Mouse (Mus musculus): ENCODE data around the gene Fmr1nb. TPM values are rescaled to one million over a fixed set of nuclear protein-coding genes. Genes with fewer than 3 reads are reported as not detected.

The Fmr1nb gene
- polyA plus RNA-seq (2014; fragmentation: Illumina TruSeq; extraction: RNeasy Lipid Tissue Mini Kit (QIAGEN cat#74804); ENCODE audit: insufficient read depth, low read depth, low replicate concordance) = 0.41 TPM

DNA sequence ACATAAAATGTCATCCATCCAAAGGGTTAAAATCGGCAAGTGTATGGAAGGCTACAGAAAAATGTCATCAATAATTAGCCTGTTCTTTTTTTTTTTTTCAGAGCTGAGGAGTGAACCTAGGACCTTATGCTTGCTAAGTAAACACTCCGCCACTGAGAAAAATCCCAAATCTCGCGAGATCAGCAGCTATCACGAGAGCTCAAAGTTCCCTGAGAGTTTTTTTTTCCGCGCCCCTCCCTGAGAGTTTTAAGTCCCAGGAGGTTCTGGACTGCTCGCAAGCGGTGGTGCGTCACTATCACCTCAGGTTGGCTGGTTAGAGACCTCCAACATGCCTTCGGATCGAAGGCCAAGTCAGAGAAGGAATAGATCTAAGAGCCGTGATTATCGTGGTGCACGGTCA lies at the start of gene Fmr1nb:
Gene Fmr1nb, plus strand, starts transcription at position 234 of the 400 bp plus-strand sequence.

DNA sequence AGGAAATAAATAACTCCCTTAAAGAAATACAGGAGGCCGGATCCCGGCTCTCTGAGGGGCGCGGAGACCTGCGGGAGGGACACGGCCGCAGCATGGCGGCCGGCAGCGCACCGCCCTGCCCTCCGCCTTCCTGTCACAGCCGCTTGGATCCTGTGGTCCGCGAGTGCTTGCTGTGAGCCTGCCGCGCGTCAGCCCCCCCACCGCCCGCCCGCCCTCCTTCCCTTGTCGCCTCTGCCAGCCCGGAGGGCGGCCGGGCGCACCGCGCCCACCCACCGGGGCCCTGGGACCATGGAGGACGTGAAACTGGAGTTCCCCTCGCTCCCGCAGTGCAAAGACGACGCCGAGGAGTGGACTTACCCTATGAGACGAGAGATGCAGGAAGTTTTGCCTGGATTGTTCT lies 59.4 kb downstream of the Fmr1nb start, which contains the start of gene Gm14698:
Gene Gm14698, plus strand, starts transcription at position 35 of the 400 bp plus-strand sequence.

Other genes with a start within 250 kb of the Fmr1nb start
- gene Fmr1, start 83.3 kb upstream of the Fmr1nb start, polyA plus RNA-seq (2014; fragmentation: Illumina TruSeq; extraction: RNeasy Lipid Tissue Mini Kit (QIAGEN cat#74804); ENCODE audit: insufficient read depth, low read depth, low replicate concordance) = 12.1 TPM
- 0.39 TPM for gene Gm14698, start 59.3 kb downstream of the Fmr1nb start, polyA plus RNA-seq (2014; fragmentation: Illumina TruSeq; extraction: RNeasy Lipid Tissue Mini Kit (QIAGEN cat#74804); ENCODE audit: insufficient read depth, low read depth, low replicate concordance)
- gene Gm6812, start 131.2 kb downstream of the Fmr1nb start, polyA plus RNA-seq (2014; fragmentation: Illumina TruSeq; extraction: RNeasy Lipid Tissue Mini Kit (QIAGEN cat#74804); ENCODE audit: insufficient read depth, low read depth, low replicate concordance) = not detected

Measured in lung, adult 10 weeks (tissue).